Mouse (Mus musculus): ENCODE measurements at regions not wholly inside any gene's neighbourhood (a gene's known extent, or its start where the extent isn't known, plus 50 kb on each side); places are given as distances from the start of the nearest gene placed in this dataset.

DNA sequence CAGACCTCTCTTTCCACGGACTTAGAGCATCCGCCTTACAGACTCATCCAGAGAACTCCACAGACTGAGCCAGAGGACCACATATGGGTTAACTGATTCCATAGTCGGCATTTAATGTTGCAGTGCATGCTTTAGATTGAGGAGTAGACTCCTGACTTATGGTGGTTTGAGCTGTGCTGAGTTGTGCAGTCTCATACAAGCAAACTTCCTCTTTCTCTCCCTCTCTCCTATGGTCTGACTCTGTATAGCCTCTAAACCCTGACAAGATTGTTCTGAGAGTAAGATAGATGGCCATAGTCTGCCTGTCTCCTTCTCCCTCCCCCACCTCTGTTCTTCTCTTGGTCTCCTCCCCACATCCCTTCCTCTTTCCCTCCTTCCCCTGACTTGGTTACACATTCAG lies 616.0 kb downstream of the Ryr2 start:
- ATAC-seq (replicated peaks; ENCODE audit: insufficient number of reproducible peaks, insufficient read depth, low FRiP score, low read depth): no peak
- H3K4me2 ChIP-seq: no peak overlapping the region
- 76% methylated on average over 3 of the region's 3 CpGs for WGBS
- H3K36me3 ChIP-seq: no peaks in the 10 kb centered on the region
- no peak overlapping the region for H3K4me3 ChIP-seq
- no peak overlapping the region for H3K9ac ChIP-seq
- no peaks in the 10 kb centered on the region for H3K9me3 ChIP-seq (replicated peaks)
- no peak overlapping the region for H3K27ac ChIP-seq
- H3K27me3 ChIP-seq: no peaks in the 10 kb centered on the region
- H3K4me1 ChIP-seq (replicated peaks): no peaks in the 10 kb centered on the region

DNA sequence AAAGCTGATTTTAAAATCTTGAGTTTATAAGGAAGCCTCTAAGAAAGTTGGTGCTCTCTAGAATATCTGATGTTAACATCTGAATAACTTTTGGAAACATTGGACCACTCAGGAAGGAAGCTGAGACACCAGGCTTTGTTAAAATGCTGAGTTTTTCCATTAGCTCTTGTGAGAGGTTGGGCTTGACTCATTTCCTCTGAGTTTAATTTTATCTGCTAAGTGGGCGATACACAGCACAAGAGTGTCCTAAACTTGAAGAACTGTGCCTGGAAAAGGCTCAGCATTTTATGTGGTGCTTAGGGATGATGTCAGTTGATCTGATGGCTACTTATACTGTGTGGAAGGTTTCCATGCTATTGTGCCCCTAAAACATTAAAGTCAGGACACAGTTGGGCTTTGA lies 623.6 kb downstream of the Ryr2 start:
- no peak; the same call in 1 of the 2 replicates for ATAC-seq (replicated peaks; ENCODE audit: insufficient number of reproducible peaks, insufficient read depth, low FRiP score, low read depth)
- peak overlapping the region; percentile 67 for H3K27ac ChIP-seq
- H3K4me2 ChIP-seq: no peak overlapping the region
- 48% methylated on average over 1 of the region's 1 CpGs for WGBS
- H3K4me1 ChIP-seq (replicated peaks): no peaks in the 10 kb centered on the region
- H3K27me3 ChIP-seq: no peaks in the 10 kb centered on the region
- no peak overlapping the region for H3K9ac ChIP-seq
- H3K4me3 ChIP-seq: no peak overlapping the region
- H3K36me3 ChIP-seq: no peaks in the 10 kb centered on the region
- H3K9me3 ChIP-seq (replicated peaks): no peaks in the 10 kb centered on the region

DNA sequence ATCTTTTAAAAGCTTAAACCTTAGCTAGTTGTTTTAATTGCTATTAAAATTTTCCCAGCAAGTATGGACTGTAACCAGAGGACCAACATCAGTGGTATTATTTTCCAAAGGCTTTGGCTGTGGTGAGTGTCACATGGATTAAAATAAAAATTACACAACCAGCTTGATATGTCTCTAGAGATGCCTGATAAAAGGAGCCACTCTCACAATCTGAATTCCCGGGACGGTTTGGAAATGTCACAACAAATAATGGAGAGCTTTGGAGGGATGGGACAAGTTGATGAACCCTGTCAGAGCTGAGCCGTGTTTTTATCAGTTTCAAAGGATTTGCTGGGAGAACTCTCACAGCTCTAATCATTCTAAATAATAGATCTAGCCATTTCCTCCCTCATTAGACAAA lies 624.0 kb downstream of the Ryr2 start:
- Histone ChIP-seq H3K9me3 (replicated peaks) (no peaks in the 10 kb centered on the region), H3K9ac (no peak overlapping the region), H3K36me3 (no peaks in the 10 kb centered on the region), H3K27ac (peak overlapping the region; percentile 67; the same call in 1 of the 2 replicates), H3K4me2 (no peak overlapping the region), H3K27me3 (no peaks in the 10 kb centered on the region), H3K4me1 (replicated peaks) (no peaks in the 10 kb centered on the region), H3K4me3 (no peak overlapping the region)
- WGBS: 22% methylated on average over 3 of the region's 3 CpGs
- ATAC-seq (replicated peaks; ENCODE audit: insufficient number of reproducible peaks, insufficient read depth, low FRiP score, low read depth): no peak

DNA sequence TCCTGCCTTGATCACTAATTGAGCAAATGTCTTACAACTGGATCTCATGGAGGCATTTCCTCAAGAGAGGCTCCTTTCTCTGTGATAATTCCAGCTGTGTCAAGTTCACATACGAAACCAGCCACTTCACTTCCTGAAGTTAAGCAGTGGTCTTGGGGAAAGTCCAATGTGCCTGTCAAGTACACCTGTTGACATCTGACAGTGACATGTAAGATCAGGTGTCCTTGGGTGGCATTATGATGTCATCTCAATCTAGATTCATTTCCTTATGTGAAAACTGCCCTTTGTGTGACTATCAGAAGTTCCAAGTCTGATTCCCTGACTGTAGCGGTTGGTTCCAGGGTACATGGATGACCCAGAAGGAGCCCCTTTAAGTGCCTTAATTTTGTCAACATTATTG lies 646.5 kb downstream of the Ryr2 start:
- no peaks in the 10 kb centered on the region for H3K9me3 ChIP-seq (replicated peaks)
- no peaks in the 10 kb centered on the region for H3K27me3 ChIP-seq
- no peak for ATAC-seq (replicated peaks; ENCODE audit: insufficient number of reproducible peaks, insufficient read depth, low FRiP score, low read depth)
- no peaks in the 10 kb centered on the region for H3K4me1 ChIP-seq (replicated peaks)
- H3K4me2 ChIP-seq: no peak overlapping the region
- H3K36me3 ChIP-seq: no peaks in the 10 kb centered on the region
- WGBS: 79% methylated on average over 2 of the region's 2 CpGs
- H3K27ac ChIP-seq: no peak overlapping the region
- H3K9ac ChIP-seq: no peak overlapping the region
- H3K4me3 ChIP-seq: no peak overlapping the region

DNA sequence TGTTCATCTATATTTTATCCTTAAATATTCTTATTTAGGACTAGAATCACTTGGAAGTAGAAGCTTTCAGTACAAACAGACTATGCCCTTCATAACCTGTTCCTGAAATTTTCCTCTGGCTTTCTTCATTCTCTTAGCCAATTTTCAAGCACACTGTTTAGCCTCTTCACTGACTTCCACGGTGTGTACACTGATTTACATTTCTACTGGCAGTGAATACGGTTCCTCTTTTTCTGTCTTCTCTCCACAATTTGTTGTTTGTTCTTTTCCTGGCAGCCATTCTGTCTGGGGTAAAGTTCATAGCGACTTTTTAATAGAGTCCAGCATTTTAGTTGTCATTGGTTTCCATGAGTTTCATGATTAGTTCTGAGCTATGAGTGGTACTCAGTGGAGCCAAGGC lies 651.6 kb downstream of the Ryr2 start:
- Histone ChIP-seq H3K4me1 (replicated peaks) (0 out of 2 replicates have a peak, but pooled peaks cover 5% of the 10 kb centered on the region), H3K27ac (no peak overlapping the region), H3K9me3 (replicated peaks) (no peaks in the 10 kb centered on the region), H3K4me3 (no peak overlapping the region), H3K4me2 (no peak overlapping the region), H3K9ac (no peak overlapping the region), H3K27me3 (no peaks in the 10 kb centered on the region), H3K36me3 (no peaks in the 10 kb centered on the region)
- WGBS: 74% methylated on average over 3 of the region's 3 CpGs
- no peak for ATAC-seq (replicated peaks; ENCODE audit: insufficient number of reproducible peaks, insufficient read depth, low FRiP score, low read depth)

DNA sequence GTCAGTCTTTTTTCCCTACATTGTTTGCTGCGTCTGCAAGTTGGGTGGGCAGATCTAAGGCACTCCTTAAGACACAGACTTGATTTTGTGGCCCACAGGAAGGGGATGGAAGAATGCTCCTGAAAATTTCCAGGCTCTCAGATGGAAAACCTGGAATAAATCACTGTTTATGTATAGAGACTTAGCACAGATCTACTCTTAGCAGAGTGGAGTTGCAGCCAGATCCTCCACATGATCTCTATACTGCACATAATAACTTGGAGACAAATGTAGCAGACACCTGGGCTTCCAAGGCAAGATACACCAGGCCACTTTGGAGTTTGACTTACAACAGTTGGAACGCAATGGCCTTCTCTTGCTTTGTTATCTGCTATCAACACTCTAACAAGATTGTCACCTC lies 654.3 kb downstream of the Ryr2 start:
- Histone ChIP-seq H3K4me1 (replicated peaks) (0 out of 2 replicates have a peak, but pooled peaks cover 5% of the 10 kb centered on the region), H3K4me3 (no peak overlapping the region), H3K36me3 (no peaks in the 10 kb centered on the region), H3K9me3 (replicated peaks) (no peaks in the 10 kb centered on the region), H3K9ac (no peak overlapping the region), H3K27me3 (no peaks in the 10 kb centered on the region), H3K4me2 (no peak overlapping the region), H3K27ac (no peak overlapping the region)
- WGBS: 53% methylated on average over 2 of the region's 2 CpGs
- ATAC-seq (replicated peaks; ENCODE audit: insufficient number of reproducible peaks, insufficient read depth, low FRiP score, low read depth): no peak

DNA sequence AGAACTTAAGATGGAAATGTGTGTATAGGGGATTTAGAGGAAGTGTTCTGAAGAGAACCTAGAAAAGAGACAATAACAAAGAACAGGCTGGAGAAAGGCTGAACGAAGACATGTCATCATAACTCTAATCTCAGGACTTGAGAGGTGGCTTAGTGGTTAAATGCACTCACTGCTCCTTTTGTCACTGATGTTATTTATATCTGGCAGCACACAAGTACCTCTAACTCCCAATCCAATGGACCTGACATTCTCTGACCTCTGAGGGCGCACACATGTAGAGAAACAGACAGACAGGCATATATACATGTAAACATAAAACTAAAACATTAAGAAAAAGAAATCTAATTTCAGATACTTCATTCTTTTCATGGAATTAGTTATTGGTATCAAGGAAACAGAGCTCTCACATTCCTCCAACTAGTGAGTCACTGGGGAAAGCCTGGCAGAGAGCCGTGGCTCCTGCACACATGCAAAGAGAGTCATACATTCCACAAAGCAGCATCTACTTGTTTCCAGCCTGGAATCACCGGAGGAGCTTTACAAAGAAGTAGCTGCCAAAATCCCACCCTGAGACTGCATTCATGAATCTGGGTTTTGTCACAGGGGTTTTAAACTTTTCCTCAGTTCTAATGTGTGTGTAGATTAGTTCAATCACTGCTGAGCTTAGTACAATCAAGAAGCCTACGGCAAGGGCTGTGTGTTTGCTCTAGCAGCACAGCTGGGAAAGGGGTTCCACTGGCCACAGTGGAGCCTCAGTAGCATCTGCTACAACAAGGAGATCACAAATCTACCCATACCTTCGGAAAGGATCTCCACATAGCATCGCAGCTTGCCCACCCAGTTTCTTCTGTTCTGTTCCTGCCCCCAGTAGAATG lies 674.0 kb downstream of the Ryr2 start:
- no peak overlapping the region for H3K9ac ChIP-seq
- peak; percentile 90 for ATAC-seq (replicated peaks; ENCODE audit: insufficient number of reproducible peaks, insufficient read depth, low FRiP score, low read depth)
- peaks cover 24% of the 10 kb centered on the region for H3K4me1 ChIP-seq (replicated peaks)
- no peaks in the 10 kb centered on the region for H3K36me3 ChIP-seq
- no peaks in the 10 kb centered on the region for H3K9me3 ChIP-seq (replicated peaks)
- 33% methylated on average over 7 of the region's 7 CpGs for WGBS
- peak overlapping the region; percentile 30; the same call in 1 of the 2 replicates for H3K4me2 ChIP-seq
- H3K4me3 ChIP-seq: no peak overlapping the region
- H3K27me3 ChIP-seq: no peaks in the 10 kb centered on the region
- H3K27ac ChIP-seq: peak overlapping the region; percentile 86

DNA sequence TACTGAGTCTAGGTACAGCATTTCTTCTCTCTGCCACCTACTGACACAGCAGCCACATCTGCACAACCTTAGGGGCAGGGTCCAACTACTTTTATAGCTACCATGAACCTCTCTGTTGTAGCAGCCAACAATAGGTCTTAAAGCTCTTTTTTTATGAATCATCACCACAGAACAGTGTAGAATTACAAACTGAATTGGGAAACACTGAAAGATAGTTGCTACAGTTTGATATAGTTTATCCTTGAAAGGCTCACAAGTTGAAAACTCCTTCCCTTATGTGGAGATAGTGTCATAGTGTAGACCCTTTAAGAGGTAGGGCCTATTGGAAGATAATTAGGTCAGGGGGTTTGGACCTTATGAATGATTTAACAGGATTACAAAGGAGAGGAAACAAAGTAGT lies 679.9 kb downstream of the Ryr2 start:
- no peaks in the 10 kb centered on the region for H3K27me3 ChIP-seq
- H3K9ac ChIP-seq: no peak overlapping the region
- H3K4me3 ChIP-seq: no peak overlapping the region
- H3K27ac ChIP-seq: no peak overlapping the region
- ATAC-seq (replicated peaks; ENCODE audit: insufficient number of reproducible peaks, insufficient read depth, low FRiP score, low read depth): no peak
- H3K4me2 ChIP-seq: no peak overlapping the region
- H3K9me3 ChIP-seq (replicated peaks): no peaks in the 10 kb centered on the region; the same call in 1 of the 2 replicates
- peaks cover 5% of the 10 kb centered on the region; the same call in 1 of the 2 replicates for H3K4me1 ChIP-seq (replicated peaks)
- no peaks in the 10 kb centered on the region for H3K36me3 ChIP-seq

DNA sequence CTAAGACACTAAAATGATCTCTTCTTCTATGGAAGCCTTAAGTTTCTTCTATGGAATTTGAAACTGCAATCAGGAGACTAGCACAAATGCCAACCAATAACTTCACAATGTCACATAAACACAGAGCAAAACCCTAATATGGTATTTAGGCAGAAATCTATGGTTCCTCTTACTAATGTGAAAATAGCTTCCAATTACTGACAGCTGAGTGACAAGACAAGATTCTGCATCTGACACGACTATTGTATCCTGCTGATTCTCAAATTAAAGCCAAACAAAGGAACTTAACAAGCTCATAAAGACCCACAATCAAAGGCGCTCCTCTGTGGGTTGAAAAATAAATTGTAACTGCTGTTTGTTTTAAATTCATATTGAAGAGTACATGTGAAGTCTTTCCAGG lies 714.7 kb downstream of the Ryr2 start:
- no peak for ATAC-seq (replicated peaks; ENCODE audit: insufficient number of reproducible peaks, insufficient read depth, low FRiP score, low read depth)
- Histone ChIP-seq H3K9ac (no peak overlapping the region), H3K27ac (no peak overlapping the region), H3K4me3 (no peak overlapping the region), H3K9me3 (replicated peaks) (no peaks in the 10 kb centered on the region), H3K36me3 (no peaks in the 10 kb centered on the region), H3K4me1 (replicated peaks) (no peaks in the 10 kb centered on the region), H3K4me2 (no peak overlapping the region), H3K27me3 (no peaks in the 10 kb centered on the region)
- WGBS: 71% methylated on average over 2 of the region's 2 CpGs

DNA sequence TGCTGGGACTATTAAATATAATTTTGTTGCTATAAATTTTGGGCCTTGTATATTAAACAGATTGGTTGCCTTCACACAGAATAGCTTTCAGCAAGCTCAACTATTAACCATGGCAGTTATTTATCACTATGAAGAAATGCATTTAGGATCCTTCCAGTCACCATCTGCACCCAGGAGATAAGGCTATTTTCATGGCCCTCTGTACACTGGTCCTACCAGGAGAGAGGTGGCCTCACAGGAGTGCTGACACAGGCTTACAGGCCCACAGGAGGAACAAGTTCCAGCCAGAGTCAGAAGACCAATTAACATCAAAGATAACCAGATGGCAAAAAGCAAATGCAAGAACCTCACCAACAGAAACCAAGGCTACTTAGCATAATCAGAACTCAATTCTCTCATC lies 731.3 kb downstream of the Ryr2 start:
- H3K4me3 ChIP-seq: no peak overlapping the region
- no peaks in the 10 kb centered on the region for H3K4me1 ChIP-seq (replicated peaks)
- no peaks in the 10 kb centered on the region for H3K9me3 ChIP-seq (replicated peaks)
- H3K27me3 ChIP-seq: no peaks in the 10 kb centered on the region
- ATAC-seq (replicated peaks; ENCODE audit: insufficient number of reproducible peaks, insufficient read depth, low FRiP score, low read depth): no peak
- no peak overlapping the region for H3K27ac ChIP-seq
- no peaks in the 10 kb centered on the region for H3K36me3 ChIP-seq
- H3K4me2 ChIP-seq: no peak overlapping the region
- H3K9ac ChIP-seq: no peak overlapping the region

DNA sequence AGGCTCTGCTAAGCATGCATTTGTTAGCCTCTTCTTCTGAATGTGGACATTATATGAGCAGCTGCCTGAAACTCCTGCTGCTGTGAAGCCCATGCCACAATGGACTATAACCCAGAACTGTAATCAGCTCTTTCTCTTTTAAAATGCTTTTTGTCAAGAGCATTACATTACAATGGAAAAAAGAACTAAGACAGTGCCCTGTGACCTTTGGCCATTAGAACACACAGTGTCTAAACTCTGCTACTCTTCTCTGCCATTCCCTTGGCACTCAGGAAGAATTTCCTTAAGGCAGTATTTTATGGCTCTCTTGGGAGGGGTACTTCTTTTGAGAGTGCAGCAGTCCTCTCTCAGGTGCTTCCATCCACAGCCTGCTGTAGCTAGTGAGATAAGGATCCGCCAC lies 737.3 kb downstream of the Ryr2 start:
- H3K4me3 ChIP-seq: no peak overlapping the region
- H3K4me1 ChIP-seq (replicated peaks): no peaks in the 10 kb centered on the region
- H3K9ac ChIP-seq: no peak overlapping the region
- no peak overlapping the region for H3K27ac ChIP-seq
- no peaks in the 10 kb centered on the region for H3K9me3 ChIP-seq (replicated peaks)
- H3K27me3 ChIP-seq: no peaks in the 10 kb centered on the region
- H3K36me3 ChIP-seq: no peaks in the 10 kb centered on the region
- no peak overlapping the region for H3K4me2 ChIP-seq
- 33% methylated on average over 1 of the region's 1 CpGs for WGBS
- ATAC-seq (replicated peaks; ENCODE audit: insufficient number of reproducible peaks, insufficient read depth, low FRiP score, low read depth): no peak

DNA sequence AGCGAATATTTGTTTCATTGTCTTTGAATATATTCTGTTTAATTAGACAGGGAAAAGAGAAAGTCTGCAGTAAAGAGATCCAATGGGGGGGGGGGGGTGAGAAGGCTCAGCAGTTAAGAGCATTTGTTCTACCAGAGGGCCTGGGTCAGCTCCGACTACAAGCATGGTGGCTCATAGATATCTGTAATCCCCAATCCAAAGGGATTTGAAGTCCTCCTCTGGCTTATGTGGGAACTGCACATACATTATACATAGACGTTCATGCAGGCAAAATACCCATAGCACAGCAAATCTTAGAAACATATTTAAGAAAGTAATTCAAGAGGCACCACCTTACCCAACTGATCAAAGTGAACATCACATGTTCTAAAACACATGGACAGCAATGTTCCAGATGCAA lies 743.9 kb downstream of the Ryr2 start:
- Histone ChIP-seq H3K9me3 (replicated peaks) (no peaks in the 10 kb centered on the region), H3K4me1 (replicated peaks) (no peaks in the 10 kb centered on the region), H3K27ac (no peak overlapping the region), H3K9ac (no peak overlapping the region), H3K4me3 (no peak overlapping the region), H3K36me3 (no peaks in the 10 kb centered on the region), H3K27me3 (no peaks in the 10 kb centered on the region), H3K4me2 (no peak overlapping the region)
- WGBS: 72% methylated on average over 3 of the region's 3 CpGs
- ATAC-seq (replicated peaks; ENCODE audit: insufficient number of reproducible peaks, insufficient read depth, low FRiP score, low read depth): no peak
